Mouse (Mus musculus) adipocyte (in vitro differentiated cells): ENCODE measurements around the gene Tgm2.

Experiments used
- DNase-seq: peaks from one replicate; pipeline ENCODE4 v3.0.0-alpha.2; 2016; ENCODE audit warnings: low spot score

Gene Tgm2

DNA sequence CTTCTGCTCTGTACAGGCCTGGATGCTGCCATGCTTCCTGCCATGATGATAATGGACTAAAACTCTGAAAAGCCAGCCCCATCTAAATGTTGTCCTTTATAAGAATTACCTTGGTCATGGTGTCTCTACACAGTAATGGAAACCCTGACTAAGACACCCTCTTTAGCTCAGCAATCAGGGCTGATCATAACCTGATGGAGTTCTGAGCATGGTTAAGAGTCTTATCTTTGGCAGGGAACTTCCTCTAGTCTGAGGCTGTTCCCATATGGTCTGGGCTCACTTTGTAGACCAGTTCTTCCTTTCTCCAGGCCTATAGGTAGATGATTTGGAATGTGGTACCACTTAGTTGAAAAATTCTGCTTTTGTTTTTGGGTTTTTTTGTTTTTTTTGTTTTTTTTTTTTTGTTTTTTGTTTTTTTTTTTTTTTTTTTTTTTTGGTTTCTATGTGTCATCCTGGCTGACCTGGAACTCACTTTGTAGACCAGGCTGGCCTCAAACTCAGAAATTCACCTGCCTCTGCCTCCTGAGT lies 77.7 kb downstream of the Tgm2 start:
- DNase-seq = no peak

DNA sequence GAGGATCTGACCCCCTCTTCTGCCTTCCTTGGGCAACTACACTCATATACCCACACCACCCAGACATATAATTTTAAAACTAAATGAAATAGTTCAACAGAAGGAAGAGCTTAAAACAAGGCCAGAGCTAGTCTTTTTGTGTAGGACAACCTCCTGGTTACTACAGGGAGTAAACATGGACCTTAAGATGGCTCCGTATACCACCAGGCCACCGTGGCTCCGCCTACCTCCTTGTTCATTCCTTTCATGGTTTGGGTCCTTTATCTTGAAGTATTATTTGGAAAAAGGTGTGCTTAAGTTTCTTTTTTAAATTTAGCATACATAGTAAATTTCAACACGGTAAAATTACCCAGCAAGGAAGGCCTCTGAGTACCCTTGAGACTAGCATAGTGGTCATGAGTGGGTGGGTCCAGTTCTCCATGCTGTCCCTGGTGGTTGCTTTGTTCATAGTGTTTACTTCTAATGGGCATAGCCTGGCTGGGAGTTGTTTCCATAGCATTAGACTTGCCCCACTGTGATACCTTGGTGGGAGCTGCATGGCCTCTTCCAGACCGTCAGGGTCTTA lies 78.9 kb downstream of the Tgm2 start:
- DNase-seq = no peak

DNA sequence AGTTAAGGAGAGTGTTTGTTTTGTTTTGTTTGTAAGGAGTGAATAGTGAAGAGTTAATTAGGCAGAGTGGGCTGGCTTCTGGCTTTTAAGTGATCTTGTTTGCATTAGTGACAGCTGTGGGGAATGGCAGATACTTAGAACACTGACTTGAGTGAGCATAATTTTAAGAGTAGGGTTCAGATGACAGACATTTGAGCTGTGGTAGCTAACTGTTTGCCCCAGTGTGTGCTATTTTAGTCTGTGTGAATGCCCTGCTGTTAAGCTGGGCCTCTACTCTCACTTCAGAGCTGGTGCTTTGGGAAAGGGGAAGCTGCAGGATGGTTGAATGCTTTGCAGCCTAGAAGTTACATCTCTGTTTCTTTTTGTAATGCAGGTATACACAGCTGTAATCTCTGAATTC lies 79.8 kb downstream of the Tgm2 start:
- DNase-seq = no peak
